Mouse (Mus musculus) cerebellum, adult 9-10 months (tissue): ENCODE measurements around the gene Nwd2.

ENCODE experiments used
- DNase-seq: peaks from one replicate; pipeline ENCODE4 v3.0.0; 2022

Nwd2 gene

DNA sequence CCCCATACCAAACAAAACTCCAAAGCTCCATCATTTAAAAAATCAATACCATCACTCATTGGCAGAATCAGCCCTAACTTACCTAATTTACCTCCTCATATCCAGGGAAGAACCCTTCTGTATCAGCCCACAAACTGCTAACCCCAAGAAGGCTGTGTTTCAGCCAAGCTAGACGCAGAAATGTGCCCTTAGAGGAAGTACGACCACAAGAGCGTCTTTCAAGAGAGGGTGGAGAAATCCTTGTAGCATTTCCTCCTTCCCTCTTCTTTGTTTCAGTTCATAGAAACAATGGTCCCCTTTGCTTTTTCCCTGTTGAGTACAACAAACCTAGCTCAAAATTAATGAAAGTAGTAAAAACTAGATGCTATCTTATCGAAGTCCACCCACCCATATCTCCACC is 182.2 kb downstream of the Nwd2 start:
- DNase-seq: no peak

DNA sequence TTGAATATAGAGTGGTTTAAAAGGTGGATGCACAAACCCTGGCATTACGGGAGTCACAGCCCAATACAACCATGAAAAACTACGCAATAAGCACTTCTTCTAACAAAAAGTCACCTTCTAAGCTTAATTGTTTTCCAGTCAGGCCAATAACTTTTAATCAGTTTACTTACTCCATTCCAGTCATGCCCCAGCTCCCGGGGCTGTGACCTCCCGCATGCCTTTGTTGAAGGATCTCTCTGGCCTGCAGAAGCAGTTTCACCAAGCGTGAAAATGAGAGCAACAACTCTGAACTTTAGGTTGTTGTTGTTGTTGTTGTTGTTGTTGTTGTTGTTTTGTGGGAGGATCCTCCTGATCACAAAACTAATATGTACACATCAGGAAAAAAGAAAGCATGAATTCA is 185.1 kb downstream of the Nwd2 start:
- DNase-seq: no peak

DNA sequence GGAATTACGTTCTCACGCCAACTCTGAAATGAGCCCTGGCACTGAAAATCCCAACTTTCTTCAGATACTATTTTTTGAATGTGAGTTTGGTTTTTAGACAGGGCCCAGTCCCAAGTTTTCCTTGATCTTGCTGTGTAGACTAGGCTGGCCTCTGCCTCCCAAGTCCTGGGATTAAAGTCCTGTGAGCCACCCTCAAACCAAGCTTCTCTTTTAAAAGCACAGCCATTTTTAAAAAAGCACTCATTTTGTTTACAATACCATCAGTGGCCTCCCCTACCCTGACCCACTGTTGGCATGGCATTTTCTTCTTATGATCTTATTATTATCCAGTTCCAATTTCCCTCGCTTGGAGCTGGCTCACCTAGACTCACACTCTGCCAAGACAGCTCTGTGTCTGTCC is 185.5 kb downstream of the Nwd2 start:
- no peak for DNase-seq

DNA sequence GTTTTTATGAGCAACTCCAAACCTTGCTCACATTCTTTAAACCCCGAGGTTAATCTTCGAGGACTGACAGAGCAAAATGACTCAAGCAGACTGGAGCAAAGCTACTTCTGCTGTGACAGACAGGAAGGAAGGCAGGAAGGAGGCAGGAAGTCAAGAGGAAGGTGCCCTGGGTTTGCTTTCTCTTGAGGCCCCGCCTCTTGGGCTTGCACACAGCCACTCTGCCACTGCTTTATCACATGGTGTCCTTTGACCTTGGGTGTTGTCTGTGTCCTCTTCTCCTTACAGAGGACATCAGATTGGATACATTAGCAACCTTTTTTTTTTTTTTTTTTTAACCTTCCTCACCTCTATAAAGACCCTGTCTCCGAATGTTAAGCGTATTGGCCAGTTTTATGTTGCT is 188.2 kb downstream of the Nwd2 start:
- no peak for DNase-seq

DNA sequence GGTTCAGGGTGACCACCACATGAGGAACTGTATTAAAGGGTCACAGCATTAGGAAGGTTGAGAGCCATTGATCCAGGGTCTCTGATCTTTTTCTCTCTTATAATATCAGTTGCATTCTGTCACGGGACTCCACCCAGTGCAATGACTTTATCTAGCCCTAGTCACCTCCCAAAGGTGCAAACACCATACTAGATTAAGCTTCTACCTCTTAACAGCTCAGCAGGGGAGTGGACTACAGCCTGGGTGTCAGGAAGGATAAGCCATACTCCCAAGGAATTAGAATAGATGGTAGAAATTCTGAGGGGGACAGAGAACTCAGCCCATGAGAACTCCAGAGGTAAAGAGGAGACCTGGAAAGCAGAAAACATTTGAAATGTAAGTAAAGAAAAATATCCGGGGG is 188.9 kb downstream of the Nwd2 start:
- DNase-seq: no peak

DNA sequence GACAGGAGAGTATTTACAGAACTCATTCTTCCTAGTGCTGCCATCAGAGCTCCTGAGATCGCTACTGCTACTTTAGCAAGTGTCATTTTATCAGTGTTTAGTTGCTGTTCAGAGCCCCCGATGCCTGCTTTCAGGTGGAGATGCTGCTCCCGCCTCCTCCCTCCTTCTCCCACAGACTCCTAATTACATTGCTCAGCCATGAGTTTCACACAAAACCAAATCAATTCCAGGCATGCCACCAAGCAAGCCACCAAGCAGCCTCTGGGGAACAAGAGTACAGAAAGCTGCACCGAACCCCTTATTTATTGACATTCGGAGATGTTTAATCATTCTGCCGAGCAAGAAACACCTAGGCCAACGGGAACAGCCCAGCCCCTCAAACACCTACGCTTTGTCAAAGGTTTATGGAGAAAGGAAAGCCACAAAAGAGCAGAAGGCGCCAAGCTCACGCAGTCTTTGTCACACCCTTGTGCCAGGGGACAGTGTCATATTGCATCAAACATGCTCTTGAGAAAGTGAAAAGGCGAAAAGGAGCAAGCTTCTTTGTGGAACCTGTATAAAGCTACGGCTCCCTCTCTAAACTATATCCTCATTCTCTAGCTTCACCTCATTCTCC is 191.0 kb downstream of the Nwd2 start:
- no peak for DNase-seq

DNA sequence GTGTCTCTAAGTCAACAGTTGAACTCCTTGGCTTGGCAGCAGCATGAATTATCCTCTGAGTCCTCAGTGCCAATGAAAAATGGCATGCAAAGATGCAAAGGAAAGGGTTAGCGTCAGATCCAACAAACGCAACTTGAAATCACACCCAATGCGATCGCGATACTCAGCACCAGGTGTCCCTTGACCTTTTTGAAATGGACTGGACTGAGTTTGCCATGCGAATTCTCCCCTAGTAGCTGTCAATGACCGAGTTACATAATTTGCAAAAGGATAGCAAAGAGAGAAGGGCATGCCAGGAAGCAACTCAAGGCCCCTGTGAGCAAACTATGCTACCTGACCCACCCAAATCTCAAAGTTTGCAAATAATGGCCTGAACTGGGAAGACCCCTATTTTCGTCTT is 198.2 kb downstream of the Nwd2 start:
- no peak for DNase-seq

DNA sequence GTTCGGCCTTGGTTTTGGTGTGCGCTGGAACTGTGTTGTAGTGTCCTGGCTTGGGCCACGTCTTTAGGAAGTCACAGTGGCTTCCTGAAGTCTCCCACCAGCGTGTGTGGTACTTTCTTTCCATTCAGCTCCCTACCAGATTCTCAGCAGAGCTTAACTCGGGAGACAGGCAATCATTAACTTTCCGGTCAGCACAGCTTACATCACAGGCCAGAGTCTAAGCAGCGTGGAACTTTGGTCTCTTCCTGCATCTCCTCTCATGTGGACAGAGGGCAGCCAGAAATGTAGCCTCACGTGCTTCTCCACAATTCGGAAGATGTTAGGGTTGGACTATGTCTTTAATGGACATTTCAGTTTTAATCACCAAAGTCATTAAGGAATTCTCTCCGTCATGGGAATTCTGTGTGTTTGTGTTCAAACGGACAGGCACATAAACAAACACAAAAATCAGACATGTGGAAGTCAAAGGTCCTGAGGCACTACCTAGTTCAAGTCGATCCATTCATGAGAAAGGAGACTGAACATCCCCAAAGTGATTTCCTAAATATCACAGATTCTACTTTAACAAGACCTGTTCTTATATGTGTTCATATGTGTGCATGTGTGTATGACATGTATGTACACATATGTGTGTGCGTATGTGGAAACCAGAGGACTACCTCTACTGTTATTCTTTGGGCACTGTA is 198.8 kb downstream of the Nwd2 start:
- DNase-seq: no peak

DNA sequence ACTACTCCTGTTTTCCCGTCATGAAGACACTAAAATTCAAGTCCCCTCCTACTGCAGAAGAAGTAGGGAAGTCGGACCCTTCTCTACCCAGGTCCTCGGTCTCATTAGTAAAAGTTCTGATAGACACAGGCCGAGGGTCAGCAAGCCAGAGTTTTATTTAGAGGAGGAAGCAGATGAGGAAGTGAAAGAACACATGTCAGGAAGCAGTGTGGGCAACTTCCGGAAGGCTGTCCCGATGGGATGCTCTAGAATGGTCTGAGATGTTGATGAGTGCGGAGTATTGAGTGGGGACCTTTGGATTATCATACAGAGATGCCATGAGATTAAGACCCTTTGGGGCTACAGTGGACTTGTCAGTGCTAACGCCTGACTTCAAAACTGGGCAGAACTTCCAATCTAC is 210.0 kb downstream of the Nwd2 start:
- no peak for DNase-seq
